Mouse (Mus musculus) bone marrow macrophage, adult 2 months (primary cell): ENCODE measurements around the gene Herc1.

ENCODE experiments used
- CTCF ChIP-seq: IDR thresholded peaks from 2 replicates; pipeline ENCODE4 v1.5.1; 2012; ENCODE audit warnings: low read depth, mild to moderate bottlenecking, low read length, moderate library complexity
- POLR2A ChIP-seq: IDR thresholded peaks from 2 replicates; pipeline ENCODE4 v1.6.1; 2012; ENCODE audit warnings: mild to moderate bottlenecking, low read depth, low read length, borderline replicate concordance

- TF ChIP-seq POLR2A (no peak), CTCF (no peak)
Measured at GRCm38 (mm10) chr9:66513661-66514255, 163.5 kb downstream of the Herc1 start.
